In the genomic region with DNA sequence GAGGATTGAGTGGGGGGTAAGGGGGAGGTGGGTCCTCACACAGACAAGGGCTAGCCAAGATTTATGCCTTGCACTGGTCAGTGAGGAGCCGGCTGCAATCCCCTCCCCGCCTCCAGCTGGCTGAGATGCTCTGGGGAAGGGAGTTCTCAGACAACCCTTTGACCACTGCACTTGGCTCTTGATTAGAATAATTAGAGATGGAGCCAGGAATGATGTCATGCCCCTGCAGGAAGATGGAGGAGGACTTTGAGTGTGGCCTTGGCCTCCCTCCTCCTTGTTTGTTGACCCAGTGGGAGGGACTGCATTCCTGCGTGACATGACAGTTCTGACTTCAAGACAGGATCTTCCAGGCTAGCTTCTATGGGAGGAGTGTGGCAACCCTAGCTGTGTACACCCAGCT, we compare ENCODE assay signal across 10 mouse cellular contexts. TPM values are rescaled to one million over a fixed set of nuclear protein-coding genes. Genes with fewer than 3 reads are reported as not detected.
DNase-seq lines count a peak whose midpoint lies in the region; ATAC-seq and TF ChIP-seq lines count a peak whose summit lies in the region.
"Had no signal": no experiment of that assay in that cellular context is flagged by ENCODE, and none has a peak within 500 bp of the region (broad histone marks: within the 10 kb centered on the region; RNA-seq: fewer than 3 reads in every experiment).

No protein-coding gene starts in this region.

- no peak for ATAC-seq in midbrain, postnatal 0 days (ENCODE audit: low FRiP score)
- ATAC-seq in midbrain, embryonic 13.5 days, result no peak
- peak; percentile 42 for ATAC-seq in hindbrain, postnatal 0 days
- no peak for ATAC-seq in midbrain, embryonic 15.5 days (replicated peaks)

- peak; percentile 60 for DNase-seq in midbrain, postnatal 0 days (ENCODE audit: low spot score)
- peak; percentile 74 for DNase-seq in gastrocnemius, adult 2 months
- peak; percentile 53 for DNase-seq in hindbrain, postnatal 0 days (ENCODE audit: low spot score)
- DNase-seq in lung, postnatal 14 days, result peak; percentile 75
- no peak for DNase-seq in neural tube, embryonic 10.5 days (ENCODE audit: extremely low spot score, low spot score)
- DNase-seq in right cerebral cortex, postnatal 4 days, result no peak

- 62% methylated on average over 3 of the region's 3 CpGs for WGBS in midbrain, postnatal 0 days
- 64% methylated on average over 3 of the region's 3 CpGs for WGBS in midbrain, embryonic 13.5 days
- 36% methylated on average over 3 of the region's 3 CpGs for WGBS in hindbrain, postnatal 0 days
- WGBS in midbrain, embryonic 15.5 days, result 59% methylated on average over 3 of the region's 3 CpGs

- peaks cover 9% of the 10 kb centered on the region for H3K4me1 ChIP-seq in midbrain, postnatal 0 days (ENCODE audit: insufficient read depth, low read length)
- peaks cover 38% of the 10 kb centered on the region for H3K4me1 ChIP-seq in midbrain, embryonic 13.5 days (replicated peaks)
- peaks cover 17% of the 10 kb centered on the region for H3K4me1 ChIP-seq in hindbrain, postnatal 0 days (ENCODE audit: insufficient read depth, low read length)
- H3K4me1 ChIP-seq in midbrain, embryonic 15.5 days, result peaks cover 28% of the 10 kb centered on the region

- no peak overlapping the region for H3K4me3 ChIP-seq in midbrain, postnatal 0 days (ENCODE audit: low read depth, low read length)
- H3K4me3 ChIP-seq in midbrain, embryonic 13.5 days (replicated peaks), result no peak overlapping the region
- no peak overlapping the region for H3K4me3 ChIP-seq in gastrocnemius, adult 2 months
- no peak overlapping the region for H3K4me3 ChIP-seq in hindbrain, postnatal 0 days (ENCODE audit: low read length)
- H3K4me3 ChIP-seq in midbrain, embryonic 15.5 days, result no peak overlapping the region
- H3K4me3 ChIP-seq: hindbrain, embryonic 15.5 days; neural tube, embryonic 12.5 days had no signal

- no peak overlapping the region for H3K9ac ChIP-seq in midbrain, postnatal 0 days (replicated peaks; ENCODE audit: low read length, poor library complexity, severe bottlenecking)
- H3K9ac ChIP-seq in midbrain, embryonic 13.5 days (replicated peaks), result no peak overlapping the region; the same call in 1 of the 2 replicates
- H3K9ac ChIP-seq in hindbrain, postnatal 0 days (replicated peaks; ENCODE audit: low read length), result no peak overlapping the region
- H3K9ac ChIP-seq in midbrain, embryonic 15.5 days, result no peak overlapping the region
- H3K9ac ChIP-seq: hindbrain, embryonic 15.5 days; neural tube, embryonic 12.5 days had no signal

- no peak for TF ChIP-seq CTCF in midbrain, postnatal 0 days (IDR thresholded peaks at IDR 0.05)
- TF ChIP-seq CTCF in gastrocnemius, adult 2 months (IDR thresholded peaks at IDR 0.05), result no peak
- no peak for TF ChIP-seq CTCF in hindbrain, postnatal 0 days (IDR thresholded peaks at IDR 0.05; ENCODE audit: low read depth)

- no peaks in the 10 kb centered on the region for H3K9me3 ChIP-seq in midbrain, postnatal 0 days (ENCODE audit: low read length)
- H3K9me3 ChIP-seq in midbrain, embryonic 13.5 days, result no peaks in the 10 kb centered on the region
- H3K9me3 ChIP-seq in hindbrain, postnatal 0 days (ENCODE audit: low read length), result no peaks in the 10 kb centered on the region
- H3K9me3 ChIP-seq in midbrain, embryonic 15.5 days, result no peaks in the 10 kb centered on the region
- H3K9me3 ChIP-seq: hindbrain, embryonic 15.5 days; neural tube, embryonic 12.5 days had no signal

- H3K27ac ChIP-seq in midbrain, postnatal 0 days (ENCODE audit: low read depth, low read length), result no peak overlapping the region
- H3K27ac ChIP-seq in midbrain, embryonic 13.5 days, result no peak overlapping the region
- H3K27ac ChIP-seq in gastrocnemius, adult 2 months, result peak overlapping the region; percentile 84
- H3K27ac ChIP-seq in hindbrain, postnatal 0 days, result 0 out of 2 replicates have a peak overlapping the region, but pooled peaks have one; percentile 20
- no peak overlapping the region for H3K27ac ChIP-seq in midbrain, embryonic 15.5 days
- H3K27ac ChIP-seq: hindbrain, embryonic 15.5 days; neural tube, embryonic 12.5 days had no signal

- no peak overlapping the region for H3K4me2 ChIP-seq in midbrain, postnatal 0 days (ENCODE audit: low read depth, low read length, poor library complexity, severe bottlenecking)
- no peak overlapping the region for H3K4me2 ChIP-seq in midbrain, embryonic 13.5 days (replicated peaks)
- H3K4me2 ChIP-seq in hindbrain, postnatal 0 days (ENCODE audit: low read depth, low read length), result no peak overlapping the region
- H3K4me2 ChIP-seq in midbrain, embryonic 15.5 days, result no peak overlapping the region
- H3K4me2 ChIP-seq: hindbrain, embryonic 15.5 days; neural tube, embryonic 12.5 days had no signal

- H3K36me3 ChIP-seq in midbrain, postnatal 0 days (ENCODE audit: insufficient read depth, low read length), result no peaks in the 10 kb centered on the region
- no peaks in the 10 kb centered on the region for H3K36me3 ChIP-seq in midbrain, embryonic 13.5 days
- no peaks in the 10 kb centered on the region for H3K36me3 ChIP-seq in hindbrain, postnatal 0 days (ENCODE audit: insufficient read depth, low read length)
- no peaks in the 10 kb centered on the region for H3K36me3 ChIP-seq in midbrain, embryonic 15.5 days (replicated peaks)
- H3K36me3 ChIP-seq: hindbrain, embryonic 15.5 days; neural tube, embryonic 12.5 days had no signal

- no peaks in the 10 kb centered on the region for H3K27me3 ChIP-seq in midbrain, postnatal 0 days (ENCODE audit: insufficient read depth, low read length)
- H3K27me3 ChIP-seq in midbrain, embryonic 13.5 days, result no peaks in the 10 kb centered on the region
- H3K27me3 ChIP-seq in hindbrain, postnatal 0 days (ENCODE audit: insufficient read depth, low read length), result no peaks in the 10 kb centered on the region
- H3K27me3 ChIP-seq in midbrain, embryonic 15.5 days (replicated peaks), result no peaks in the 10 kb centered on the region
- H3K27me3 ChIP-seq: hindbrain, embryonic 15.5 days had no signal

- intact Hi-C loops in gastrocnemius, adult 2 months (cut with DNase I), result loop anchor here (2.0 kb wide), 1 partner anchor 17 kb away; no protein-coding TSS in a partner anchor

RNA-seq across cellular contexts. Expression of a gene that starts 59.7 kb away (rescaled TPM):
- total RNA-seq in midbrain, postnatal 0 days (2014; rRNA removed), result not detected in 2 replicates
- polyA plus RNA-seq in midbrain, postnatal 0 days (2015; fragmentation: Nextera tagmentation; extraction: Ambion mirVana), result not detected in 2 replicates
- not detected in 2 replicates for polyA plus RNA-seq in midbrain, embryonic 13.5 days (2015; fragmentation: Nextera tagmentation; extraction: Ambion mirVana)
- total RNA-seq in gastrocnemius, adult 2 months (2021), result not detected
- total RNA-seq in hindbrain, postnatal 0 days (2014; rRNA removed), result not detected in 2 replicates
- polyA plus RNA-seq in hindbrain, postnatal 0 days (2015; fragmentation: Nextera tagmentation; extraction: Ambion mirVana), result not detected in 2 replicates
- polyA plus RNA-seq in midbrain, embryonic 15.5 days (2015; fragmentation: Nextera tagmentation; extraction: Ambion mirVana), result not detected in 2 replicates
- polyA plus RNA-seq: hindbrain, embryonic 15.5 days; neural tube, embryonic 12.5 days had no signal

Comparison
In these comparisons a context has a peak if more than half of its experiments do, and no peak if none do; other contexts are left out.
1. DNase-seq: peak in midbrain, postnatal 0 days (single experiment), gastrocnemius, adult 2 months (single experiment), hindbrain, postnatal 0 days (single experiment) and lung, postnatal 14 days (single experiment); none in neural tube, embryonic 10.5 days (single experiment) and right cerebral cortex, postnatal 4 days (single experiment).
2. H3K27ac ChIP-seq: peak in gastrocnemius, adult 2 months (single experiment) and hindbrain, postnatal 0 days (single experiment); none in midbrain, postnatal 0 days (single experiment), midbrain, embryonic 13.5 days (single experiment) and midbrain, embryonic 15.5 days (single experiment).